Mouse (Mus musculus) myocyte (in vitro differentiated cells): ENCODE measurements around the gene Agpat4.

Experiments
- CEBPB ChIP-seq: IDR thresholded peaks from 2 replicates; pipeline ENCODE4 v1.6.1; 2011; ENCODE audit warnings: mild to moderate bottlenecking, moderate library complexity; ENCODE audit not compliant: poor library complexity, insufficient read depth, severe bottlenecking
- E2F4 ChIP-seq: IDR thresholded peaks from one replicate; pipeline ENCODE4 v1.6.1; 2011; ENCODE audit warnings: mild to moderate bottlenecking, control low read depth, moderate library complexity; ENCODE audit not compliant: insufficient read depth
- MAX ChIP-seq: IDR thresholded peaks from one replicate; pipeline ENCODE4 v1.6.1; 2011; ENCODE audit warnings: low read depth, mild to moderate bottlenecking, control low read depth
- MYOD1 ChIP-seq, 3 experiments: IDR thresholded peaks; one replicate each; pipeline ENCODE4 v1.6.1; 2011; ENCODE audit warnings: control low read depth in 2 of 3, low read depth in 2 of 3, mild to moderate bottlenecking in 2 of 3, moderate library complexity in 1 of 3; ENCODE audit not compliant: insufficient read length in 2 of 3, control insufficient read depth in 1 of 3
- POLR2A ChIP-seq: IDR thresholded peaks from one replicate; pipeline ENCODE4 v1.6.1; 2011; ENCODE audit warnings: low read depth, mild to moderate bottlenecking, control low read depth, moderate library complexity; ENCODE audit not compliant: insufficient read length
- POLR2AphosphoS2 ChIP-seq: IDR thresholded peaks from one replicate; pipeline ENCODE4 v1.6.1; 2011; ENCODE audit warnings: low read depth, control low read depth; ENCODE audit not compliant: insufficient read length
- TCF12 ChIP-seq: IDR thresholded peaks from one replicate; pipeline ENCODE4 v1.6.1; 2011; ENCODE audit warnings: mild to moderate bottlenecking, control low read depth; ENCODE audit not compliant: poor library complexity, insufficient read depth, severe bottlenecking
- USF1 ChIP-seq: IDR thresholded peaks from one replicate; pipeline ENCODE4 v1.6.1; 2011; ENCODE audit warnings: low read depth, mild to moderate bottlenecking, control low read depth, moderate library complexity

- TF ChIP-seq POLR2AphosphoS2 (no peak), POLR2A (no peak), MAX (no peak), MYOD1 (IDR thresholded peaks at IDR 0.05; ENCODE audit: control insufficient read depth in 1 of 3, insufficient read length in 2 of 3, low read depth in 2 of 3) (no peak), E2F4 (no peak), TCF12 (no peak), USF1 (no peak), CEBPB (no peak)
These were observed 87.7 kb downstream of the Agpat4 start for GRCm38 (mm10) chr17:12206248-12206647.
